Mouse (Mus musculus) spleen, postnatal 10 days (tissue): Measurements from ENCODE around the gene Ttc9c.

Source experiments
- DNase-seq, 2 experiments: peaks; one replicate each; pipeline ENCODE4 v3.0.0; 2021 to 2022; ENCODE audit warnings: low spot score in 2 of 2

Gene Ttc9c

GRCm38 (mm10) chr19:8830664-8831063 lies 11.5 kb upstream of the Ttc9c start:
- DNase-seq: no peak

DNA sequence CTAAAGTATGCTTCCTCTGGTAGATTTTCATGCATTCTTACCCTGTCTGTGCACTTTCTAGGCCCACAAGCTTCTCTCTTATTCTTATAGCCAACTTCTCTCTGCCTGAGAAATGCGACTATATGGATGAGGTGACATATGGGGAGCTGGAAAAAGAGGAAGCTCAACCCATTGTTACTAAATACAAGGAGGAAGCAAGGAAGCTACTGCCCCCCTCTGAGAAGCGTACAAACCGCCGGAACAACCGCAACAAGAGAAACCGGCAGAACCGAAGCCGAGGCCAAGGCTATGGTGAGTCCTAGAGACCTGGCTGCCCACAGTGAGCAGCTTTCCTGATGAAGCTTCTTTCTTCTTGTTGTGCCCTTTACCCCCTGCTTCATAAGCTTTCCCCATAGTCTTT lies 10.5 kb upstream of the Ttc9c start, which contains the start of gene AC129217.1:
TSS of gene AC129217.1 (plus strand) at position 114 of the 400 bp plus-strand sequence.
- DNase-seq: no peak

DNA sequence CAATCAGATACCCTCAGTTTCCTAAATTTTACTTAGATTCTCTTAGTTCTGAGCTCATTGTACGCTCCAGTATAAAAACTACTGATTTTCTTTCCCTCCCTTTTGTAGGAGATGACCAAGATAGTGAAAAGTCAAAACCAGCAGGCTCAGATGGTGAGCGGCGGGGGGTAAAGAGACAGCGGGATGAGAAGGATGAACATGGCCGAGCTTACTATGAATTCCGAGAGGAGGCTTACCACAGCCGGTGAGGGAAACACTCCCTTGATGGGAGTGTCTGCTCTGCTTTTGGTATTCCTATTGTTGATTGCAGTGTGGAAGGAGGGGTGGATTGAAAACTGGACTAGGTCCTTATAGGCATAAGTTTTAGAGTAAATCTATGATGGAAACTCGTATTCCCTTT lies 3.6 kb upstream of the Ttc9c start:
- DNase-seq: no peak

- DNase-seq: no peak
Measured at GRCm38 (mm10) chr19:8821146-8821545, 2.0 kb upstream of the Ttc9c start.

DNA sequence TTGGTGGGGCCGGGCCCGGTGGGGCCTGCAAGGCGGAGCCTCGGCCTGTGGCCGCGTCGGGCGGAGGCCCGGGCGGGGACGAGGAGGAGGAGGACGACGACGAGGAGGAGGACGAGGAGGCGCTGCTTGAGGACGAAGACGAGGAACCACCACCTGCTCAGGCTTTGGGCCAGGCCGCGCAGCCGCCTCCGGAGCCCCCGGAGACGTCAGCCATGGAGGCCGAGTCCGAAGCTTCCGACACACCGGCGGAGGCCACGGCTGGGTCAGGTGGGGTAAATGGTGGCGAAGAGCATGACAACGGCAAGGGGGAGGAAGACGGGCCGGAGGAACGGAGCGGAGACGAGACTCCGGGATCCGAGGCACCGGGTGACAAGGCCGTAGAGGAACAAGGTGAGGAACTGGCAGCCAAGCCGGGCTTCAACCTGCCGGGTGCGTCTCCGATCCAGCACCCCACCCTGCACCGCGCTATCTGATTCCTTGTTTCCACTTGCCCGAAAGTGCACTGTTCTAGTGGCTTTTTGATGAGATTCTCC lies 1.4 kb upstream of the Ttc9c start:
- peak in 1 of 2 experiments; percentile 72 for DNase-seq

GRCm38 (mm10) chr19:8819596-8820423 lies 677 bp upstream of the Ttc9c start, which contains the start of gene Hnrnpul2:
Gene Hnrnpul2, plus strand, starts transcription at chr19:8820010.
- peak; percentile 94 to 97 for DNase-seq

GRCm38 (mm10) chr19:8818301-8818798 lies 783 bp downstream of the Ttc9c start:
- peak; percentile 26 to 41 for DNase-seq

- DNase-seq: no peak
Measured at GRCm38 (mm10) chr19:8817001-8817400, 2.1 kb downstream of the Ttc9c start.

- DNase-seq: no peak
Measured at GRCm38 (mm10) chr19:8815812-8816211, 3.3 kb downstream of the Ttc9c start.

DNA sequence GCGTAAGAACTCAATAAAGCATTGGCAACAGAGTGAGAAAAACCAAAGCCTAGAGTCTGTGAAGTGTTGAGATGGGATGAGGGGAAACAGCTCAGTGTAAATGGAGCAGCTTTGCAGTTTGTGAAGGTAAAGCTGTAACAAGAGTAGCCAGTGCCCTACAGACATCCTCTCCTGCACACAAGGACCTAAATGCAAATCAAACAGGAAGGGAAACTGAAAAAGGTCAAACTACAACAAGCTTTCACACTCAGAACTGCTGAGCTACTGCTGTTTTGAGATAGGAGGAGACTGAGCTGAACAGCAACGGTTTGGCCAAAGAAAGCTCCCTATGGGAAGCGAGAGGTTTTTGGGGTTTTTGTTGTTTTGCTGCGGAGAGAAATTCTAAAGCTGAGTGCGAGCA lies 12.3 kb downstream of the Ttc9c start:
- DNase-seq: no peak

- no peak for DNase-seq
Measured at GRCm38 (mm10) chr19:8803879-8804660, 15.1 kb downstream of the Ttc9c start.

DNA sequence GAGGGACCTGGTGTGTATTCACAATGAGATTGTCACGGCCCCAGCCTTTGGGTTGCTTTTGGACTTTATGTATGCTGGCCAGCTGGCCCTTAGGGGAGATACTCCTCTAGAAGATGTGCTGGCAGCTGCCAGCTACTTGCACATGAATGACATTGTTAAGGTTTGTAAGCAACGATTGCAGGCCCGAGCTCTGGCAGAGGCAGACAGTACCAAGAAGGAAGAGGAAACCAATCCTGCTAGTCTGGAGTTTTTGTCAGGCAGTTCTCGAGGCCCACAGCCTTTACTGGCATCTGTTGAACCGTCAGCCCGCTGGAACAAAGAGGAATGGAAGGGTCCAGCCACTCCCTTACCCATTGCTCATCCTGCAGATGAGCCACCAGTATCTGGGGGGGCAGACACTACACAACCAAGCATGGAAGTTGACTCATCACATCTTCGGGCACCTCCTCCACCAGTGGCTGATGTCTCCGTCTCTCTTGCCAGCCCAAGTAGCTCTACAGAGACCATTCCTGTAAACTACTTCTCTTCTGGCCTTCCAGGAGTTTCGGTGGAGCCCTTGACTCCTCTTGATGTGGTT lies 15.8 kb downstream of the Ttc9c start:
- DNase-seq: no peak

DNA sequence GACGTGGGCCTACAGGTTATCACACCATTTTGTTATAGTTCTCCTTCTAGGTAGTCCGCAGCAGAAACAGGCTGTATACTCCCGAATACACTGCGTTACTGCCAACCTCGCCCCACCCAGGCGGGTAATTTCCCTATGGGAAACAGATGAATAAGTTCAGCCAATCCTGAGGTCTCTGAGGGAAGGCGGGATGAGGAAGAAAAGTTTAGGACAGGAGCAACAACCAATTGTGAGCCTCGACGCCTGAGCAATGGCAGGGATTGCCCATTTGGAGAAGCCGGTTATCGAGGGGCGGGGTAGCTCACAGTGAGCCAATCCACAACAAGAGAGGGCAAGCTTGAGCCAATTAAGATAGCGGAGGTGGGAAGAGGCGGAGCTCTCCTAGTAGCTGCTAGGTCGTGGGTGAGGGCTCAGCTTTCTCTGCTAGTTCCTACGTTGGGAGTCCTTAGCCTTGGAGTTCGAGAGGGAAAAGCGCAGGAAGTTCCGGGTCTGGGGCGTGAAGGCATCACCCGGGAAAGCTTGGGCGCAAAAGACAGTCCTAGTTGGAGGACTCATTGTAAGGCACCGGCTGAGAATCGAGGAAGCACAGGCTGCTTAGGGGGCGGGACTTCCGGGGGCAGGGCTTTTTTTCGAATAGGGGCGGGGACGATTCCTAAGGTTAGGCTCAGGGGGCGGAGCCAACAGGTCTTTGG lies 16.9 kb downstream of the Ttc9c start, which contains the start of gene Zbtb3:
TSS of gene Zbtb3 (plus strand) at position 426 of the 692 bp plus-strand sequence.
- DNase-seq: peak; percentile 81 to 94

- no peak for DNase-seq
Measured at GRCm38 (mm10) chr19:8798947-8799315, 20.2 kb downstream of the Ttc9c start.

DNA sequence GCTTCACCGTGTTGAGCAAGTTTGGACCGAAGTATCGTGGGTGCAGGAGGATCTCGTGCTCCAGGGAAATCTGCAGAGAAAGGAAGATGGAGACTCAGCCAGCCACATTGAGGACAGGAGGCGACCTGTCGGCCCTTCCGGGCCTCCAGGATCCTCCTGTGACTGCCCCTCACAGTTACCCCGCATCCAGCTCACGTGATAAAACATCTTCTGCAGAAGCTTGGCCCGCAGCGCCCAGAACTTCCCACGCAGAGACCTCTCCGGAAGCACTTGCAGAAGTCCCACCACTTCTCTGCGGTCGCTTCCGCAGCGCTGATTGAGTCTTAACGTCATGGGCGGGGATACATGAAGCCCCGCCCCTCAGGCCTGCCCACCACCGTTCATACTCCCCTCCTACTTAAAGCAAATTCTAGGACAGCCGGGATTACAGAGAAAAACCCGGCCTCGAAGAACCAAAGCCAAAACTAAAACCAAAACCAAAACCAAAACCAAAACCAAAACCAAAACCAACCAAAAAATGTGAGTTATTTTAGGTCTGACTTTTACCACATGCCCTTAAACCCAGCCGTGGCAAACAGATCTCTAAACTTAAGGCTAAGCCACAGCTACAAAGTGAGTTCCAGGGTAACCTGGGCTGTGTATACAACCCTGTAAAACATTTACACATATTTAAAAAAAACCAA lies 20.7 kb downstream of the Ttc9c start, which contains the start of gene Polr2g:
TSS of gene Polr2g (minus strand) at position 314 of the 683 bp plus-strand sequence.
- DNase-seq: peak; percentile 76 to 89

- no peak for DNase-seq
Measured at GRCm38 (mm10) chr19:8790171-8790570, 29.0 kb downstream of the Ttc9c start.

DNA sequence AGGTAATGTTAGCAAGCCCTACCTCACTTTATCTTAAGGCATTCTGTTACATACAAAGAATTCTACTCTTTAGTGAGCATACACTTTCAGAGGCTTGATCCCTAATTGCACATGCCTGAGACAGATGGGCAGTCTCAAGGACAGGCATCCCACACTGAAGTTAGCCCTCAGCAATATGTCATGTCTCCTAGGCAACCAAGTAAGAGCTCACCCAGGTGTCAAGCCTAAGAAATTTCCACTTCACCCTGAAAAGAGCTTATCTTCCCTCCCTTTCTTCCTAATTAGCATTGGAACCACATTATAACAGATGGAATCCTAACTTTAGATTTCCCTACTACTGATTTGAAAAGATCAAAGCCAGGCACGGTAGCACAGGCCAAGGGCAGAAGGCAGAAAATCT lies 30.0 kb downstream of the Ttc9c start:
- DNase-seq: no peak

DNA sequence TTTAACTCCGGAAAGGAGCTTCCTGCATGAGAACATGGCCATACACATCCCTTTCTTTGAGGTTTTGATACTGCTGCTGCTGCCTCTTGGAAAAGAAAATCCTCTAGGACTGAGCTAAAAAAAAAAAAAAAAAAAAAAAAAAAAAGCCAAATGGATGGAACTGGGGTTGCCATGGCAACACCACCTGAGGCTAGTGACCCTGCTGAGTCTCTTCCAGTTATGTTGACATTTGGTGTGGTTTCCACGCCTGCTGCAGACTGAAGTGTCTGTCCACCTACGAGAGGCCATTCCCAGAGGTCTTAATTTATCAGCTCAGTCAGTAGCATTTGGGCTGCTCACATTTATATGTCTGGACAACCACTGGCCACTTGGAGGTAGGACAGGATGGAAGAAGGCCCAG lies 30.6 kb downstream of the Ttc9c start:
- DNase-seq: no peak

- DNase-seq: peak; percentile 80 to 93
Measured at GRCm38 (mm10) chr19:8786008-8786781, 32.9 kb downstream of the Ttc9c start, which contains the start of gene Taf6l. Gene Taf6l, minus strand, starts transcription at chr19:8786417.
